In genomic region chr7:137310091-137310761, GRCm38 (mm10) we compare ENCODE assay signal across 9 mouse cellular contexts. TPM values are rescaled to one million over a fixed set of nuclear protein-coding genes. Genes with fewer than 3 reads are reported as not detected.
DNase-seq lines count a peak whose midpoint lies in the region; ATAC-seq and TF ChIP-seq lines count a peak whose summit lies in the region.
"Had no signal": no experiment of that assay in that cellular context is flagged by ENCODE, and none has a peak within 500 bp of the region (broad histone marks: within the 10 kb centered on the region; RNA-seq: fewer than 3 reads in every experiment).

No protein-coding gene starts in this region.

- ATAC-seq in heart, embryonic 12.5 days (ENCODE audit: insufficient number of reproducible peaks, low FRiP score), result no peak
- no peak for ATAC-seq in limb, embryonic 12.5 days (ENCODE audit: insufficient number of reproducible peaks, insufficient read depth, low FRiP score, low TSS enrichment, low read depth)

- peak overlapping the region; percentile 44 for H3K4me3 ChIP-seq in heart, embryonic 12.5 days
- H3K4me3 ChIP-seq in limb, embryonic 12.5 days (replicated peaks), result peak overlapping the region; percentile 93
- H3K4me3 ChIP-seq in testis, adult 2 months (ENCODE audit: control insufficient read depth, low read depth, low read length), result peak overlapping the region; percentile 70
- H3K4me3 ChIP-seq: erythroblast, embryonic 14.5 days had no signal

- peak overlapping the region; percentile 40 for H3K9ac ChIP-seq in heart, embryonic 12.5 days
- H3K9ac ChIP-seq in limb, embryonic 12.5 days (replicated peaks), result peak overlapping the region; percentile 98

- TF ChIP-seq POLR2A in brain, embryonic 14.5 days (IDR thresholded peaks at IDR 0.05; ENCODE audit: borderline replicate concordance, extremely low read depth, insufficient read depth, insufficient read length, poor library complexity, severe bottlenecking), result no peak
- no peak for TF ChIP-seq POLR2A in testis, adult 2 months (IDR thresholded peaks at IDR 0.05; ENCODE audit: control insufficient read depth, low read depth, low read length)

- H3K27me3 ChIP-seq in heart, embryonic 12.5 days (replicated peaks), result peaks cover 66% of the 10 kb centered on the region
- H3K27me3 ChIP-seq in limb, embryonic 12.5 days, result peaks cover 42% of the 10 kb centered on the region
- H3K27me3 ChIP-seq in testis, adult 2 months (ENCODE audit: control insufficient read depth, insufficient read depth, low read length), result peaks cover 4% of the 10 kb centered on the region

- H3K4me1 ChIP-seq in heart, embryonic 12.5 days (replicated peaks), result peaks cover 40% of the 10 kb centered on the region
- H3K4me1 ChIP-seq in limb, embryonic 12.5 days (replicated peaks), result peaks cover 33% of the 10 kb centered on the region
- H3K4me1 ChIP-seq in testis, adult 2 months (ENCODE audit: control insufficient read depth, insufficient read depth, low read length), result peaks cover 25% of the 10 kb centered on the region

- intact Hi-C loops in left cerebral cortex, postnatal 4 days (cut with DNase I), result loop anchor here (10.0 kb wide), 1 partner anchor 105 kb away; no protein-coding TSS in a partner anchor

- H3K27ac ChIP-seq in heart, embryonic 12.5 days (ENCODE audit: poor library complexity, severe bottlenecking), result no peak overlapping the region
- peak overlapping the region; percentile 91 for H3K27ac ChIP-seq in limb, embryonic 12.5 days
- peak overlapping the region; percentile 31; the same call in 1 of the 2 replicates for H3K27ac ChIP-seq in testis, adult 2 months (ENCODE audit: control insufficient read depth, insufficient read depth, low read depth, low read length)

- DNase-seq in adrenal gland, postnatal 25 days, result peak; percentile 21
- no peak for DNase-seq in adrenal gland, adult 18-20 months (ENCODE audit: low spot score in 2 of 2)
- DNase-seq in brain, embryonic 14.5 days (ENCODE audit: low read depth), result peak; percentile 78
- no peak for DNase-seq in left cerebral cortex, postnatal 4 days
- no peak for DNase-seq in thymus, adult 18-20 months

- WGBS in heart, embryonic 12.5 days, result under 1% methylated on average over 38 of the region's 49 CpGs
- under 1% methylated on average over 44 of the region's 49 CpGs for whole genome bisulfite sequencing in limb, embryonic 12.5 days

- H3K9me3 ChIP-seq in heart, embryonic 12.5 days (replicated peaks), result no peaks in the 10 kb centered on the region
- H3K9me3 ChIP-seq in limb, embryonic 12.5 days, result no peaks in the 10 kb centered on the region

- no peak for TF ChIP-seq CTCF in brain, embryonic 14.5 days (IDR thresholded peaks at IDR 0.05; ENCODE audit: borderline replicate concordance, extremely low read depth, insufficient read depth, insufficient read length)
- no peak for TF ChIP-seq CTCF in testis, adult 2 months (IDR thresholded peaks at IDR 0.05; ENCODE audit: control insufficient read depth, insufficient read depth, insufficient replicate concordance, low read depth, low read length)

- peak overlapping the region; percentile 73 for H3K4me2 ChIP-seq in heart, embryonic 12.5 days
- peak overlapping the region; percentile 92 for H3K4me2 ChIP-seq in limb, embryonic 12.5 days

- H3K36me3 ChIP-seq in heart, embryonic 12.5 days, result no peaks in the 10 kb centered on the region
- H3K36me3 ChIP-seq in limb, embryonic 12.5 days, result peaks cover 21% of the 10 kb centered on the region
- H3K36me3 ChIP-seq in testis, adult 2 months (ENCODE audit: control insufficient read depth, insufficient read depth, low read length), result no peaks in the 10 kb centered on the region

RNA-seq across cellular contexts. Expression of gene Ebf3, which starts 4.0 kb away (rescaled TPM):
- total RNA-seq in adrenal gland, postnatal 25 days (2021), result 4.8 and 7.3 TPM in 2 replicates
- 10 to 100 TPM in 1 of 2 experiments, 1 to 10 TPM in 1; 2.6 to 12.3 TPM for total RNA-seq in adrenal gland, adult 18-20 months (2021)
- 46.4 and 157 TPM in 2 replicates for polyA plus RNA-seq in brain, embryonic 14.5 days (2012; rRNA removed)
- polyA plus RNA-seq in heart, embryonic 12.5 days (2016; fragmentation: Nextera tagmentation; extraction: Ambion mirVana), result 0.61 and 0.65 TPM in 2 replicates
- polyA plus RNA-seq in limb, embryonic 12.5 days (2016; fragmentation: Nextera tagmentation; extraction: Ambion mirVana), result 16.9 and 17.6 TPM in 2 replicates
- 2.6 and 3.1 TPM in 2 replicates for polyA plus RNA-seq in testis, adult 2 months (2012; rRNA removed)
- 1 to 10 TPM; 2.1 to 2.7 TPM for total RNA-seq in left cerebral cortex, postnatal 4 days (2021)
- polyA plus RNA-seq: erythroblast, embryonic 14.5 days had no signal

Comparison
In these comparisons a context has a peak if more than half of its experiments do, and no peak if none do; other contexts are left out.
1. DNase-seq: peak in adrenal gland, postnatal 25 days (single experiment) and brain, embryonic 14.5 days (single experiment); none in adrenal gland, adult 18-20 months (0 of 2), left cerebral cortex, postnatal 4 days (single experiment) and thymus, adult 18-20 months (0 of 2).
2. Peak in every context shown above with its lines, with median percentiles within 50 percentile points of each other: H3K4me3 ChIP-seq.